Mouse (Mus musculus): ENCODE results near the gene Ppp2r5e.

- TF ChIP-seq GATA1 (IDR thresholded peaks at IDR 0.05; ENCODE audit: low read length) (no peak), TAL1 (IDR thresholded peaks at IDR 0.05; ENCODE audit: low read length) (no peak)
These were observed 128.9 kb downstream of the Ppp2r5e start for GRCm38 (mm10) chr12:75467127-75467526.

Data from erythroblast, embryonic 14.5 days (primary cell).